Comparison of ENCODE assay signal across 9 mouse cellular contexts in genomic region chr12:102422065-102422464, GRCm38 (mm10). TPM values are rescaled to one million over a fixed set of nuclear protein-coding genes. Genes with fewer than 3 reads are reported as not detected.
DNase-seq lines count a peak whose midpoint lies in the region; ATAC-seq and TF ChIP-seq lines count a peak whose summit lies in the region.
"Had no signal": no experiment of that assay in that cellular context is flagged by ENCODE, and none has a peak within 500 bp of the region (broad histone marks: within the 10 kb centered on the region; RNA-seq: fewer than 3 reads in every experiment).

No protein-coding gene starts in this region.

- H3K9ac ChIP-seq in intestine, postnatal 0 days (ENCODE audit: low read depth, low read length): no peak overlapping the region
- H3K9ac ChIP-seq in intestine, embryonic 16.5 days (ENCODE audit: low read depth, low read length): no peak overlapping the region
- H3K9ac ChIP-seq in embryonic facial prominence, embryonic 15.5 days: no peak overlapping the region
- H3K9ac ChIP-seq in midbrain, embryonic 16.5 days (ENCODE audit: low read depth, low read length): no peak overlapping the region
- H3K9ac ChIP-seq: liver, embryonic 15.5 days had no signal

- no peaks in the 10 kb centered on the region for H3K27me3 ChIP-seq in intestine, postnatal 0 days (replicated peaks; ENCODE audit: control insufficient read depth, insufficient read depth, low read length)
- H3K27me3 ChIP-seq in intestine, embryonic 16.5 days (replicated peaks; ENCODE audit: control insufficient read depth, insufficient read depth, low read length): no peaks in the 10 kb centered on the region
- no peaks in the 10 kb centered on the region for H3K27me3 ChIP-seq in embryonic facial prominence, embryonic 15.5 days
- H3K27me3 ChIP-seq in midbrain, embryonic 16.5 days (ENCODE audit: control insufficient read depth, insufficient read depth, low read depth, low read length): no peaks in the 10 kb centered on the region
- H3K27me3 ChIP-seq: liver, embryonic 15.5 days had no signal

- H3K79me2 ChIP-seq in macrophage (ENCODE audit: inconsistent target): peaks cover 95% of the 10 kb centered on the region

- no peaks in the 10 kb centered on the region for H3K9me3 ChIP-seq in intestine, postnatal 0 days (ENCODE audit: control insufficient read depth)
- H3K9me3 ChIP-seq in intestine, embryonic 16.5 days (ENCODE audit: control insufficient read depth, low read length): no peaks in the 10 kb centered on the region
- H3K9me3 ChIP-seq in embryonic facial prominence, embryonic 15.5 days (replicated peaks): no peaks in the 10 kb centered on the region
- no peaks in the 10 kb centered on the region for H3K9me3 ChIP-seq in midbrain, embryonic 16.5 days (replicated peaks; ENCODE audit: control insufficient read depth, low read length, poor library complexity, severe bottlenecking)
- H3K9me3 ChIP-seq: liver, embryonic 15.5 days had no signal

- 0 out of 2 replicates have a peak, but pooled peaks cover 6% of the 10 kb centered on the region for H3K4me1 ChIP-seq in intestine, postnatal 0 days (replicated peaks; ENCODE audit: control insufficient read depth, insufficient read depth, low read length)
- peaks cover 4% of the 10 kb centered on the region; the same call in 1 of the 2 replicates for H3K4me1 ChIP-seq in intestine, embryonic 16.5 days (ENCODE audit: control insufficient read depth, insufficient read depth, low read length)
- H3K4me1 ChIP-seq in embryonic facial prominence, embryonic 15.5 days: 0 out of 2 replicates have a peak, but pooled peaks cover 5% of the 10 kb centered on the region
- H3K4me1 ChIP-seq in midbrain, embryonic 16.5 days (ENCODE audit: control insufficient read depth, insufficient read depth, low read length): no peaks in the 10 kb centered on the region; the same call in 1 of the 2 replicates

- H3K4me2 ChIP-seq in intestine, postnatal 0 days (replicated peaks; ENCODE audit: low read depth): peak overlapping the region; percentile 28; the same call in 1 of the 2 replicates
- H3K4me2 ChIP-seq in intestine, embryonic 16.5 days (ENCODE audit: low read depth, low read length): no peak overlapping the region
- H3K4me2 ChIP-seq in embryonic facial prominence, embryonic 15.5 days (replicated peaks): no peak overlapping the region
- H3K4me2 ChIP-seq in midbrain, embryonic 16.5 days (ENCODE audit: low read length): no peak overlapping the region
- H3K4me2 ChIP-seq: liver, embryonic 15.5 days had no signal

- DNase-seq in heart, postnatal 4 days: peak; percentile 80
- no peak for DNase-seq in embryo, embryonic 10 days (ENCODE audit: low spot score)
- no peak for DNase-seq in ovary, postnatal 14 days (ENCODE audit: low spot score)

- H3K36me3 ChIP-seq in intestine, postnatal 0 days (ENCODE audit: control insufficient read depth, insufficient read depth): no peaks in the 10 kb centered on the region; the same call in 1 of the 2 replicates
- no peaks in the 10 kb centered on the region for H3K36me3 ChIP-seq in intestine, embryonic 16.5 days (ENCODE audit: control insufficient read depth, insufficient read depth, low read length)
- peaks cover 6% of the 10 kb centered on the region; the same call in 1 of the 2 replicates for H3K36me3 ChIP-seq in embryonic facial prominence, embryonic 15.5 days
- H3K36me3 ChIP-seq in macrophage (ENCODE audit: inconsistent target): peaks cover 76% of the 10 kb centered on the region
- H3K36me3 ChIP-seq in midbrain, embryonic 16.5 days (ENCODE audit: control insufficient read depth, insufficient read depth, low read length): peaks cover 12% of the 10 kb centered on the region
- H3K36me3 ChIP-seq: liver, embryonic 15.5 days had no signal

- ATAC-seq in intestine, postnatal 0 days: no peak
- ATAC-seq in intestine, embryonic 16.5 days: no peak
- ATAC-seq in embryonic facial prominence, embryonic 15.5 days (ENCODE audit: insufficient number of reproducible peaks, low FRiP score, low TSS enrichment, low read depth): peak; percentile 34; the same call in 1 of the 2 replicates
- no peak for ATAC-seq in midbrain, embryonic 16.5 days

- peak overlapping the region; percentile 7; the same call in 1 of the 2 replicates for H3K27ac ChIP-seq in intestine, postnatal 0 days (ENCODE audit: low read depth, low read length)
- no peak overlapping the region for H3K27ac ChIP-seq in intestine, embryonic 16.5 days (ENCODE audit: low read length)
- no peak overlapping the region for H3K27ac ChIP-seq in embryonic facial prominence, embryonic 15.5 days (replicated peaks)
- 0 out of 2 replicates have a peak overlapping the region, but pooled peaks have one; percentile 5 for H3K27ac ChIP-seq in macrophage
- H3K27ac ChIP-seq in midbrain, embryonic 16.5 days (ENCODE audit: low read length): no peak overlapping the region
- H3K27ac ChIP-seq: liver, embryonic 15.5 days had no signal

- WGBS in intestine, postnatal 0 days: 78% methylated on average over 6 of the region's 6 CpGs
- WGBS in intestine, embryonic 16.5 days: 70% methylated on average over 6 of the region's 6 CpGs
- WGBS in embryonic facial prominence, embryonic 15.5 days: 76% methylated on average over 6 of the region's 6 CpGs
- 76% methylated on average over 6 of the region's 6 CpGs for WGBS in macrophage (ENCODE audit: missing documents)
- 78% methylated on average over 6 of the region's 6 CpGs for WGBS in midbrain, embryonic 16.5 days

- H3K4me3 ChIP-seq in intestine, postnatal 0 days (ENCODE audit: low read depth, low read length): no peak overlapping the region
- H3K4me3 ChIP-seq in intestine, embryonic 16.5 days (ENCODE audit: low read length): no peak overlapping the region
- H3K4me3 ChIP-seq in embryonic facial prominence, embryonic 15.5 days (replicated peaks): no peak overlapping the region
- no peak overlapping the region for H3K4me3 ChIP-seq in macrophage (ENCODE audit: inconsistent target)
- no peak overlapping the region for H3K4me3 ChIP-seq in midbrain, embryonic 16.5 days (ENCODE audit: low read depth, low read length)
- H3K4me3 ChIP-seq: liver, embryonic 15.5 days had no signal

- TF ChIP-seq CTCF in intestine, postnatal 0 days (IDR thresholded peaks at IDR 0.05; ENCODE audit: low read depth): no peak

RNA-seq across cellular contexts. Expression of gene Lgmn, which starts 17.5 kb away (rescaled TPM):
- polyA plus RNA-seq in intestine, postnatal 0 days (2015; fragmentation: Nextera tagmentation; extraction: Ambion mirVana): 1,340 and 1,424 TPM in 2 replicates
- polyA plus RNA-seq in intestine, embryonic 16.5 days (2015; fragmentation: Nextera tagmentation; extraction: Ambion mirVana): 92.4 and 100 TPM in 2 replicates
- polyA plus RNA-seq in embryonic facial prominence, embryonic 15.5 days (2015; fragmentation: Nextera tagmentation; extraction: Ambion mirVana): 99.5 and 103 TPM in 2 replicates
- total RNA-seq in heart, postnatal 4 days (2021): 10 to 100 TPM; 68.9 to 76.9 TPM
- 100 to 1,000 TPM in 25 of 26 experiments, 10 to 100 TPM in 1; 88.6 to 854 (median 496) TPM for total RNA-seq in macrophage (2018; cell fraction: chromatin; rRNA removed)
- total RNA-seq in macrophage (2018; cell fraction: cytosol; rRNA removed): 1,000 to 10,000 TPM; 1,640 to 2,709 (median 2,101) TPM
- 1,000 to 10,000 TPM in 25 of 26 experiments, 100 to 1,000 TPM in 1; 456 to 3,671 (median 2,465) TPM for total RNA-seq in macrophage (2018; cell fraction: nucleus; rRNA removed)
- polyA plus RNA-seq in macrophage (2018): 1,992 to 3,134 TPM (median 2,166 TPM) in 3 replicates
- 90.3 and 108 TPM in 2 replicates for polyA plus RNA-seq in midbrain, embryonic 16.5 days (2015; fragmentation: Nextera tagmentation; extraction: Ambion mirVana)

RNA-seq across cellular contexts. Expression of gene Golga5, which starts 46.9 kb away (rescaled TPM):
- 36.1 and 36.7 TPM in 2 replicates for polyA plus RNA-seq in intestine, postnatal 0 days (2015; fragmentation: Nextera tagmentation; extraction: Ambion mirVana)
- polyA plus RNA-seq in intestine, embryonic 16.5 days (2015; fragmentation: Nextera tagmentation; extraction: Ambion mirVana): 31.3 and 32.1 TPM in 2 replicates
- polyA plus RNA-seq in embryonic facial prominence, embryonic 15.5 days (2015; fragmentation: Nextera tagmentation; extraction: Ambion mirVana): 38.7 and 40.9 TPM in 2 replicates
- total RNA-seq in heart, postnatal 4 days (2021): 10 to 100 TPM; 23.0 to 26.7 TPM
- total RNA-seq in macrophage (2018; cell fraction: chromatin; rRNA removed): 10 to 100 TPM; 22.0 to 67.7 (median 45.9) TPM
- 10 to 100 TPM; 16.6 to 31.3 (median 26.2) TPM for total RNA-seq in macrophage (2018; cell fraction: cytosol; rRNA removed)
- 10 to 100 TPM; 19.4 to 41.1 (median 29.3) TPM for total RNA-seq in macrophage (2018; cell fraction: nucleus; rRNA removed)
- 27.9 to 40.8 TPM (median 29.5 TPM) in 3 replicates for polyA plus RNA-seq in macrophage (2018)
- 28.0 and 28.6 TPM in 2 replicates for polyA plus RNA-seq in midbrain, embryonic 16.5 days (2015; fragmentation: Nextera tagmentation; extraction: Ambion mirVana)

Comparison
In these comparisons a context has a peak if more than half of its experiments do, and no peak if none do; other contexts are left out.
1. H3K27ac ChIP-seq: peak in intestine, postnatal 0 days (single experiment) and macrophage (single experiment); none in intestine, embryonic 16.5 days (single experiment), embryonic facial prominence, embryonic 15.5 days (single experiment) and midbrain, embryonic 16.5 days (single experiment).
2. RNA of gene Lgmn, which starts 17.5 kb away (polyA plus RNA-seq): 1,992 to 3,134 TPM in macrophage and 1,340 to 1,424 TPM in intestine, postnatal 0 days; 90.3 to 108 TPM in midbrain, embryonic 16.5 days, 99.5 to 103 TPM in embryonic facial prominence, embryonic 15.5 days and 92.4 to 100 TPM in intestine, embryonic 16.5 days; every median in the first group is over 10 times any median in the second.